Mouse (Mus musculus): Measurements from ENCODE around the gene Npas3. TPM values are rescaled to one million over a fixed set of nuclear protein-coding genes. Genes with fewer than 3 reads are reported as not detected.

The Npas3 gene
- polyA plus RNA-seq, 1 experiment from 2014 or later = not detected

GRCm38 (mm10) chr12:53416096-53416495 is 167.6 kb downstream of the Npas3 start:
- H3K36me3 ChIP-seq (ENCODE audit: inconsistent target) = no peaks in the 10 kb centered on the region
- no peaks in the 10 kb centered on the region for H3K79me2 ChIP-seq (ENCODE audit: inconsistent target)
- H3K27ac ChIP-seq = no peak overlapping the region
- no peak overlapping the region for H3K4me3 ChIP-seq (ENCODE audit: inconsistent target)
- 72% methylated on average over 4 of the region's 4 CpGs for WGBS (ENCODE audit: missing documents)

GRCm38 (mm10) chr12:53421701-53422100 is 173.2 kb downstream of the Npas3 start:
- Histone ChIP-seq H3K4me3 (ENCODE audit: inconsistent target) (no peak overlapping the region), H3K79me2 (ENCODE audit: inconsistent target) (no peaks in the 10 kb centered on the region), H3K36me3 (ENCODE audit: inconsistent target) (no peaks in the 10 kb centered on the region), H3K27ac (no peak overlapping the region)
- 80% methylated on average over 4 of the region's 4 CpGs for WGBS (ENCODE audit: missing documents)

- Histone ChIP-seq H3K79me2 (ENCODE audit: inconsistent target) (no peaks in the 10 kb centered on the region), H3K27ac (no peak overlapping the region), H3K36me3 (ENCODE audit: inconsistent target) (no peaks in the 10 kb centered on the region), H3K4me3 (ENCODE audit: inconsistent target) (no peak overlapping the region)
- 75% methylated on average over 2 of the region's 2 CpGs for WGBS (ENCODE audit: missing documents)
Observed at GRCm38 (mm10) chr12:53423631-53424030, 175.2 kb downstream of the Npas3 start.

- WGBS (ENCODE audit: missing documents) = 94% methylated on average over 2 of the region's 2 CpGs
- no peaks in the 10 kb centered on the region for H3K79me2 ChIP-seq (ENCODE audit: inconsistent target)
- H3K36me3 ChIP-seq (ENCODE audit: inconsistent target) = no peaks in the 10 kb centered on the region
- no peak overlapping the region for H3K4me3 ChIP-seq (ENCODE audit: inconsistent target)
- H3K27ac ChIP-seq = no peak overlapping the region
Observed at GRCm38 (mm10) chr12:53426006-53426405, 177.5 kb downstream of the Npas3 start.

GRCm38 (mm10) chr12:53427153-53427552 is 178.7 kb downstream of the Npas3 start:
- Histone ChIP-seq H3K36me3 (ENCODE audit: inconsistent target) (no peaks in the 10 kb centered on the region), H3K79me2 (ENCODE audit: inconsistent target) (no peaks in the 10 kb centered on the region), H3K27ac (no peak overlapping the region), H3K4me3 (ENCODE audit: inconsistent target) (no peak overlapping the region)
- WGBS (ENCODE audit: missing documents) = 92% methylated on average over 10 of the region's 10 CpGs

- 50% methylated on average over 2 of the region's 2 CpGs for WGBS (ENCODE audit: missing documents)
- Histone ChIP-seq H3K36me3 (ENCODE audit: inconsistent target) (no peaks in the 10 kb centered on the region), H3K27ac (no peak overlapping the region), H3K4me3 (ENCODE audit: inconsistent target) (no peak overlapping the region), H3K79me2 (ENCODE audit: inconsistent target) (no peaks in the 10 kb centered on the region)
Observed at GRCm38 (mm10) chr12:53442029-53442428, 193.6 kb downstream of the Npas3 start.

GRCm38 (mm10) chr12:53447469-53447868 is 199.0 kb downstream of the Npas3 start:
- H3K36me3 ChIP-seq (ENCODE audit: inconsistent target) = no peaks in the 10 kb centered on the region
- H3K4me3 ChIP-seq (ENCODE audit: inconsistent target) = no peak overlapping the region
- WGBS (ENCODE audit: missing documents) = 92% methylated on average over 8 of the region's 8 CpGs
- H3K27ac ChIP-seq = no peak overlapping the region
- H3K79me2 ChIP-seq (ENCODE audit: inconsistent target) = no peaks in the 10 kb centered on the region

GRCm38 (mm10) chr12:53448040-53448439 is 199.6 kb downstream of the Npas3 start:
- Histone ChIP-seq H3K79me2 (ENCODE audit: inconsistent target) (no peaks in the 10 kb centered on the region), H3K27ac (no peak overlapping the region), H3K36me3 (ENCODE audit: inconsistent target) (no peaks in the 10 kb centered on the region), H3K4me3 (ENCODE audit: inconsistent target) (no peak overlapping the region)
- 81% methylated on average over 3 of the region's 3 CpGs for WGBS (ENCODE audit: missing documents)

GRCm38 (mm10) chr12:53467549-53467948 is 219.1 kb downstream of the Npas3 start:
- Histone ChIP-seq H3K79me2 (ENCODE audit: inconsistent target) (no peaks in the 10 kb centered on the region), H3K27ac (no peak overlapping the region), H3K36me3 (ENCODE audit: inconsistent target) (no peaks in the 10 kb centered on the region), H3K4me3 (ENCODE audit: inconsistent target) (no peak overlapping the region)

GRCm38 (mm10) chr12:53474486-53474885 is 226.0 kb downstream of the Npas3 start:
- H3K27ac ChIP-seq = no peak overlapping the region
- no peaks in the 10 kb centered on the region for H3K79me2 ChIP-seq (ENCODE audit: inconsistent target)
- H3K36me3 ChIP-seq (ENCODE audit: inconsistent target) = no peaks in the 10 kb centered on the region
- H3K4me3 ChIP-seq (ENCODE audit: inconsistent target) = no peak overlapping the region

- Histone ChIP-seq H3K4me3 (ENCODE audit: inconsistent target) (no peak overlapping the region), H3K36me3 (ENCODE audit: inconsistent target) (no peaks in the 10 kb centered on the region), H3K79me2 (ENCODE audit: inconsistent target) (no peaks in the 10 kb centered on the region), H3K27ac (no peak overlapping the region)
- 52% methylated on average over 6 of the region's 6 CpGs for whole genome bisulfite sequencing (ENCODE audit: missing documents)
Observed at GRCm38 (mm10) chr12:53484924-53485323, 236.4 kb downstream of the Npas3 start.

- Histone ChIP-seq H3K36me3 (ENCODE audit: inconsistent target) (no peaks in the 10 kb centered on the region), H3K4me3 (ENCODE audit: inconsistent target) (no peak overlapping the region), H3K79me2 (ENCODE audit: inconsistent target) (no peaks in the 10 kb centered on the region), H3K27ac (no peak overlapping the region)
Observed at GRCm38 (mm10) chr12:53496386-53496785, 247.9 kb downstream of the Npas3 start.

- H3K36me3 ChIP-seq (ENCODE audit: inconsistent target) = no peaks in the 10 kb centered on the region
- H3K27ac ChIP-seq = no peak overlapping the region
- 82% methylated on average over 4 of the region's 4 CpGs for WGBS (ENCODE audit: missing documents)
- H3K4me3 ChIP-seq (ENCODE audit: inconsistent target) = no peak overlapping the region
- no peaks in the 10 kb centered on the region for H3K79me2 ChIP-seq (ENCODE audit: inconsistent target)
Observed at GRCm38 (mm10) chr12:53514885-53515284, 266.4 kb downstream of the Npas3 start.

- no peaks in the 10 kb centered on the region for H3K79me2 ChIP-seq (ENCODE audit: inconsistent target)
- H3K27ac ChIP-seq = no peak overlapping the region
- no peaks in the 10 kb centered on the region for H3K36me3 ChIP-seq (ENCODE audit: inconsistent target)
- 85% methylated on average over 4 of the region's 4 CpGs for WGBS (ENCODE audit: missing documents)
- H3K4me3 ChIP-seq (ENCODE audit: inconsistent target) = no peak overlapping the region
Observed at GRCm38 (mm10) chr12:53519556-53519955, 271.1 kb downstream of the Npas3 start.

GRCm38 (mm10) chr12:53522631-53523030 is 274.2 kb downstream of the Npas3 start:
- Histone ChIP-seq H3K79me2 (ENCODE audit: inconsistent target) (no peaks in the 10 kb centered on the region), H3K4me3 (ENCODE audit: inconsistent target) (no peak overlapping the region), H3K36me3 (ENCODE audit: inconsistent target) (no peaks in the 10 kb centered on the region), H3K27ac (no peak overlapping the region)
- WGBS (ENCODE audit: missing documents) = 92% methylated on average over 5 of the region's 5 CpGs

GRCm38 (mm10) chr12:53527046-53527445 is 278.6 kb downstream of the Npas3 start:
- WGBS (ENCODE audit: missing documents) = 92% methylated on average over 3 of the region's 3 CpGs
- H3K27ac ChIP-seq = no peak overlapping the region
- no peak overlapping the region for H3K4me3 ChIP-seq (ENCODE audit: inconsistent target)
- no peaks in the 10 kb centered on the region for H3K36me3 ChIP-seq (ENCODE audit: inconsistent target)
- H3K79me2 ChIP-seq (ENCODE audit: inconsistent target) = no peaks in the 10 kb centered on the region
